Mouse (Mus musculus) lung, adult 2 months (tissue): ENCODE measurements around the gene Wiz.

Experiments used
- CTCF ChIP-seq: fragments of 200-500 bp; IDR thresholded peaks from 2 replicates; pipeline ENCODE4 v1.5.1; 2011; ENCODE audit warnings: mild to moderate bottlenecking, low read length, control low read depth; ENCODE audit not compliant: insufficient read depth
- POLR2A ChIP-seq: fragments of 200-500 bp; IDR thresholded peaks from 2 replicates; pipeline ENCODE4 v1.6.1; 2011; ENCODE audit warnings: low read depth, mild to moderate bottlenecking, control low read depth, low read length, borderline replicate concordance; ENCODE audit errors: extremely low read depth

DNA sequence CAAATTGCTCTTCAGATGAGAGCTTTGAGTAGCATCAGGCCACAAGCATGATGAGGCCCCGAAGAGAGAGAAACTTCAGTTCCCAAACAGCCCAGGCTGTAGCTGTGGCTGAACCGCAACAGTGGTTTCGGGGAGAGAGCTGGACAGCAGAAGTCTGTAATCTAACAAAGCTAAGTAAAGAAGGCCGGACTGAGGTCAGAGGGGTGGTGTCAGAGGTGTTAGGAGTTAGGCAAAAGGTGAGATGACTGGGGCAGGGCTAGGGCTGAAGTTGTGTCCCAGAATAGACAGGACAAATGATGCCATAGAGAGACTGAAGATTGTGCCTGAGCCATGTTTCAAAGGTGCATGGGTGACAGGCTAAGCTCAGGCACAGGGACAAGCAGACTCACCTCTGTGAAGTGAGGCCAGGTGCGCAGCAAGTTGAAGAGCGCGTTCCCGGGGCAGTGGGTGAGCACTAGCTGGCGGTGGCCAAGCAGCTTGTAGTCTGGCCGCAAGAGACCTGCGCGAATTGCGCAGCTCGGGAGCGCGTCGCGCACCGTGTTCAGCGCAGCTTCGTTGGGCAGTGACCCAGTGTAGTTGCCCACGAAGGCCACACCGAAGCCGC is 26.3 kb upstream of the Wiz start:
- TF ChIP-seq CTCF: no peak
- no peak for TF ChIP-seq POLR2A
